Mouse (Mus musculus) kidney, postnatal 0 days (tissue): ENCODE data around the gene Tom1l2. TPM values are rescaled to one million over a fixed set of nuclear protein-coding genes. Genes with fewer than 3 reads are reported as not detected.
A peak's percentile ranks its signal among the peaks of the same experiment; 100 is the strongest.

Experiments used
- ATAC-seq: fragments of 200-750 bp; cut with Nextera tagmentation; replicated peaks from 2 replicates; pipeline ENCODE4 v1.8.0; 2017; ENCODE audit warnings: low read depth, moderate number of reproducible peaks, moderate TSS enrichment, moderate library complexity; ENCODE audit not compliant: low FRiP score
- DNase-seq: peaks from one replicate; pipeline ENCODE4 v3.0.0-alpha.2; 2016; ENCODE audit warnings: low spot score
- H3K27ac ChIP-seq: fragments of 300-500 bp; sonication (generic); 2 replicates; pipeline ENCODE4 v1.5.1; 2014; ENCODE audit warnings: mild to moderate bottlenecking
- H3K27me3 ChIP-seq: fragments of 300-500 bp; sonication (generic); 2 replicates; pipeline ENCODE4 v1.6.1; 2014; ENCODE audit warnings: low read length, mixed read lengths; ENCODE audit not compliant: insufficient read depth
- H3K36me3 ChIP-seq: fragments of 300-500 bp; sonication (generic); 2 replicates; pipeline ENCODE4 v1.6.1; 2014; ENCODE audit warnings: low read length, mixed read lengths; ENCODE audit not compliant: insufficient read depth
- H3K4me1 ChIP-seq: fragments of 300-500 bp; sonication (generic); replicated peaks from 2 replicates; pipeline ENCODE4 v1.6.1; 2014; ENCODE audit warnings: antibody characterized with exemption, low read length, mixed read lengths; ENCODE audit not compliant: insufficient read depth
- H3K4me2 ChIP-seq: fragments of 300-500 bp; sonication (generic); 2 replicates; pipeline ENCODE4 v1.6.1; 2014; ENCODE audit warnings: mild to moderate bottlenecking, low read length, moderate library complexity, mixed read lengths
- H3K4me3 ChIP-seq: fragments of 300-500 bp; sonication (generic); replicated peaks from 2 replicates; pipeline ENCODE4 v1.5.1; 2014; ENCODE audit warnings: low read depth, low read length
- H3K9ac ChIP-seq: fragments of 300-500 bp; sonication (generic); 2 replicates; pipeline ENCODE4 v1.6.1; 2014; ENCODE audit warnings: low read depth, low read length
- H3K9me3 ChIP-seq: fragments of 300-500 bp; sonication (generic); replicated peaks from 2 replicates; pipeline ENCODE4 v1.6.1; 2016; ENCODE audit warnings: low read length, inconsistent platforms, mixed read lengths
- CTCF ChIP-seq: IDR thresholded peaks from 2 replicates; pipeline ENCODE4 v1.5.1; 2016; ENCODE audit warnings: antibody characterized with exemption, low read depth, mild to moderate bottlenecking, moderate library complexity
- WGBS: fragments of 180-500 bp; shearing (Covaris S2); extraction: QIAGEN DNeasy Blood & Tissue Kit; methylation state at CpG from one replicate; pipeline ENCODE4 v1.1.7; 2014; 5-methylcytosine and 5-hydroxymethylcytosine counted together
- polyA plus RNA-seq: library from polyadenylated mRNA; unstranded; fragments of >200 nt; fragmentation: Nextera tagmentation; extraction: Ambion mirVana; gene quantifications from 2 replicates; pipeline ENCODE4 v1.2.1, GENCODE M21; 2015

The Tom1l2 gene
- polyA plus RNA-seq, 1 experiment from 2014 or later: 27.9 TPM

DNA sequence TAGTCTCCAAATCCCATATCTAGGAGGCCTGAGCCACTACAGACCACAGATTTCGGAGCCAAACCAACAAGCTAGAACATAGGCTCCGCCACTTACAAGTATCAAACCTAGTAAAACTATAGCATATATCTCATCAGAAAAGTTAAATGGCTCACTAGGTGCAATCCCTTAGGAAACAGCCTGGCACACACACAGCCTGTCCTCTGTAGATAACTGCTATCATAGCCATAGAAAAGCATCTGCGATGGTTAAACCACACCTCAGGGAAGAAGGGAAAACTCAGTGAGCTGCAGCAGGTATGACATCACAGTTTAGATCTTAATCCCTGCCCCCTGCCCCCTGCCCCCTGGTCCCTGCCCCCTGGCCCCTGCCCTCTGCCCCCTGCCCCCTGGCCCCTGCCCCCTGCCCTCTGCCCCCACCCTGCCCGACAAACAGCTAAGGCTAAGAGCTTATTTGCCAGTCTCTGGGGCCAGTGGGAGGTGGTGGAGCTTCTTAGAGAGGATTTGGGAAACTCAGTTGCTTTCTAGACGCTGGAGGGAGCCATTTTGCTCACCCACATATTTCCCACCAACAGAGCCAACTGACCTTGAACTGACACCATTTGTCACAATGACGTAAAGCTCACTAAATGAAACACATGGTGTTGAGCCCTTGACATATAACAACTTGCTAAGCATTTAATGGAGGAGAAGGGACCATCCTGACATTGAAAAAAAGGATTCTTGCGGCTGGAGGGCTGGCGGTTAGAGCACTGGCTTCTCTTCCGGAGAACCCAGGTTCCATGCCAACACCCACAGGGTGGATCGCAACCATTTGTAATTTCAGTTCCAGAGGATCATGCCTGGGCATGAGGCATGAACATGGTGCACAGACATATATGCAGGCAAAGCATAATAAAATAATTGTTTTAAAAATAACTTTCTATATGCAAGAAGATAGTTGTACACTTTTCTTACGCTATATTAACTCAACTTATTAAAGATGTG, 72.0 kb downstream of the Tom1l2 start:
- DNase-seq: peak; percentile 71
- H3K4me3 ChIP-seq: no peak overlapping the region
- H3K4me2 ChIP-seq: no peak overlapping the region
- H3K4me1 ChIP-seq: no peaks in the 10 kb centered on the region; the same call in 1 of the 2 replicates
- whole genome bisulfite sequencing: 65% methylated on average over 11 of the region's 11 CpGs
- TF ChIP-seq CTCF: peak; percentile 30; the same call in 1 of the 2 replicates
- no peak for ATAC-seq
- 0 out of 2 replicates have a peak, but pooled peaks cover 4% of the 10 kb centered on the region for H3K36me3 ChIP-seq
- H3K9me3 ChIP-seq: no peaks in the 10 kb centered on the region
- no peak overlapping the region for H3K9ac ChIP-seq
- 0 out of 2 replicates have a peak overlapping the region, but pooled peaks have one; percentile 2 for H3K27ac ChIP-seq
- H3K27me3 ChIP-seq: no peaks in the 10 kb centered on the region

DNA sequence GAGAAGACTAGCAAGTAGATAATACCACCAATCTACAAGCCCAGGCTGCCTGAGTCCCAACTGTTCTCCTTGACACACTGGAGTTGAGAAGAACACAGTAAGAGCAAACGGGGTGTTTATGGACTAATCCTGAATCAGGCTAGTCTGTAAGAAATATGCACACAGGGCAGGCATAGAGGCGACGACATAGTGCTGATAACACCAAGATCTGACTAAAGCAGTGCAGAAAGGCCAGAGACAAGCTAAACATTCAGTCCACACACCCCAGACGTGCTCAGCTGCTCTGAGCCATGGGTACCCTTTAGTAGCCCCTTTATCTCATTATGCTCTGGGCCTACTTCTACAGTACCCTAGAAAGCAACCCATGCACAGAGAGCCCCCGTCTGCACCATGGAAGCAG, 73.2 kb downstream of the Tom1l2 start:
- no peak for TF ChIP-seq CTCF
- DNase-seq: no peak
- ATAC-seq: no peak
- Histone ChIP-seq H3K27ac (no peak overlapping the region), H3K9ac (no peak overlapping the region), H3K36me3 (0 out of 2 replicates have a peak, but pooled peaks cover 5% of the 10 kb centered on the region), H3K4me1 (no peaks in the 10 kb centered on the region; the same call in 1 of the 2 replicates), H3K9me3 (no peaks in the 10 kb centered on the region), H3K4me2 (no peak overlapping the region), H3K4me3 (no peak overlapping the region), H3K27me3 (no peaks in the 10 kb centered on the region)
- WGBS: 76% methylated on average over 5 of the region's 5 CpGs

DNA sequence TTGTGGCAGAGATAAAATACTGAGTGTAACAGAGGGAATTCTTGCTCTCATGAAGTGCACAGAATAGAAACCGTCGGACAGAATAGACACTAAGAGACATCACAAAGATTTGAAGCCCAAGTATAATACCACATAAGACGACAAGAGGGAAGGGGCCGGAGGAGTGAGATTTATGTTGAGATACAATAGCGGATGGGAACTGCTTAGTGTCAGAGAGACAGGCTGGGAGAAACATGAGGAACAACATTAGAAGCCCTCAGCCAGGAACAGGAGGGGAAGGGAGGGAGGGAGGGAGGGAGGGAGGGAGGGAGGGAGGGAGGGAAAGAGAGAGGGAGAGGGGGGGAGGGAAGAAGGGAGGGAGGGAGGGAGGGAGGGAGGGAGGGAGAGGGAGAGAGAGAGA, 74.9 kb downstream of the Tom1l2 start:
- 0 out of 2 replicates have a peak, but pooled peaks cover 7% of the 10 kb centered on the region for H3K36me3 ChIP-seq

DNA sequence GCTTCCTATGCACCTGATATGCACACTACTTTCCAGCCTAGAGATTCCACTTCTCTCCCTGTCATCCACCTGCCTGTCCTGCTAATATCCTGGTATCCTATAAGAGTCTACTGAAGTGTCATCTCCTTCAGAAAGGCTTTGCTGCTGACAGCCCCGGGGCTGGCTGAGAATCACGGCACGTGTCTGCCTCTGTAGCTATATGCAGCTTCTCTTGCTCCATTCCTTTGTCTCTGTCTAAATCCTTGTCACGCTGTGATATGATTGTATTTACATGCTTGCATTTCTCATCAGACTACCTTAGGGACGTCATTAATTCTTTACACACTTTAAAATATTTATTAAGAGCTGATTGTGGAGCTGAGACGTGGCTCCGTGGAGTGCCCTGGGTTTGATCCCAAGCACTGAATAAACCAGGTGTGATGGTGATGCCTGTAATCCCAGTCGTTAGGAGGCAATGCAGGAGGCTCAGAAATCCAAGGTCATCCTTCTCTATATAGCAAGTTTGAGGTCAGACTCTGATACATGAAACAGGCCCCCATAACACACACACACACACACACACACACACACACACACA, 75.5 kb downstream of the Tom1l2 start:
- Histone ChIP-seq H3K27ac (no peak overlapping the region), H3K4me1 (peaks cover 4% of the 10 kb centered on the region; the same call in 1 of the 2 replicates), H3K4me2 (no peak overlapping the region), H3K27me3 (no peaks in the 10 kb centered on the region), H3K9me3 (no peaks in the 10 kb centered on the region), H3K4me3 (no peak overlapping the region), H3K9ac (no peak overlapping the region), H3K36me3 (0 out of 2 replicates have a peak, but pooled peaks cover 7% of the 10 kb centered on the region)
- ATAC-seq (no peak), DNase-seq (no peak)
- TF ChIP-seq CTCF: no peak
- WGBS: 77% methylated on average over 8 of the region's 8 CpGs

More for the DNA sequence above, 74.9 kb downstream of the Tom1l2 start:
- Histone ChIP-seq H3K4me3 (no peak overlapping the region), H3K9me3 (no peaks in the 10 kb centered on the region), H3K4me1 (peaks cover 4% of the 10 kb centered on the region; the same call in 1 of the 2 replicates), H3K9ac (no peak overlapping the region), H3K27ac (no peak overlapping the region), H3K4me2 (no peak overlapping the region), H3K27me3 (no peaks in the 10 kb centered on the region)
- 37% methylated on average over 5 of the region's 5 CpGs for WGBS
- ATAC-seq: no peak
- no peak for TF ChIP-seq CTCF
- no peak for DNase-seq

DNA sequence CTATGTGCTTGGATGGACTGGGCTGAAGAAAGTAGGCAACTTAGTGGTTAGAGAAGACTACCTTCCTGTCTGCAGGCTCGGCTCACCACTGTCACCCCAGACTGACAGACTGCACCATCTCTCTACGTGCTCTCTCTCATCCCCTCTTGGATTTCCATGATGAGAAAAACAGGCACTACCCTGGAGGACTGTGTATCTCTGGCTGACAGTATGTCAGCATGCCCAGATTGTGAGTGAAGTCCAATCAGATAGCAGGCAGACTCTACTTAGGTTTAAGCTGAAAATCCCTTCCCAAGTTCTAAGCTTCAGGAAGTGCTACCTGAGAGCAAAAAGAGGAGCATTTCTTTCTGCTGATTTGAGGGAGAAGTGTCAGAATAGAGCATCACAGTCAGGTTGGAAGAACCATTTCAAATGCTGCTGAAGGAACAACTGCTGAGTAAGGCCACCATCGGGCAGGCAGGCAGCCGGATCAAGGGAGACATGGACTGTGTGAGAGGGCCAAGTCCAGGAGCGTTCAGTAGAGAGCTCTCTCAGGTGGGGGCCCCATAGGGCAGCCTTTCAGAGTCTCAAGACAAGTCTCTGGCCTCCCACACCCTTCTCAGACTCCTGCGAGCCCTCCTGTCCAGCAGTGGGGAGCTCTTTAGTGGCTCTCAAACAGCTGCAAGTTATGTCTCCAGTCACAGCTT, 76.2 kb downstream of the Tom1l2 start:
- no peak overlapping the region for H3K4me2 ChIP-seq
- peaks cover 4% of the 10 kb centered on the region; the same call in 1 of the 2 replicates for H3K4me1 ChIP-seq
- no peak overlapping the region for H3K4me3 ChIP-seq
- no peaks in the 10 kb centered on the region for H3K27me3 ChIP-seq
- WGBS: 72% methylated on average over 6 of the region's 6 CpGs
- TF ChIP-seq CTCF: no peak
- ATAC-seq (no peak), DNase-seq (no peak)
- H3K27ac ChIP-seq: no peak overlapping the region
- no peaks in the 10 kb centered on the region for H3K9me3 ChIP-seq
- 0 out of 2 replicates have a peak, but pooled peaks cover 7% of the 10 kb centered on the region for H3K36me3 ChIP-seq
- H3K9ac ChIP-seq: no peak overlapping the region
